Mouse (Mus musculus): ENCODE results near the gene Gsg1l.

- TF ChIP-seq GATA1 (IDR thresholded peaks at IDR 0.05; ENCODE audit: borderline replicate concordance, low read length) (no peak), FLI1 (IDR thresholded peaks at IDR 0.05; ENCODE audit: low read length) (no peak)
These were observed 209.3 kb downstream of the Gsg1l start for GRCm38 (mm10) chr7:125872874-125873273.
